Mouse (Mus musculus) left cerebral cortex, adult 2 months (tissue): ENCODE data around the gene Emid1. TPM values are rescaled to one million over a fixed set of nuclear protein-coding genes. Genes with fewer than 3 reads are reported as not detected.

Experiments
- DNase-seq, 2 experiments: peaks; one replicate each; pipeline ENCODE4 v3.0.0; 2021 to 2022; ENCODE audit warnings: low spot score in 2 of 2, mixed read lengths in 1 of 2; ENCODE audit errors: extremely low spot score in 1 of 2
- H3K27ac ChIP-seq: fragments of 200-600 bp; 2 replicates; pipeline ENCODE4 v1.8.1; 2022
- H3K4me3 ChIP-seq: fragments of 200-600 bp; 2 replicates; pipeline ENCODE4 v1.8.1; 2022
- CTCF ChIP-seq: fragments of 200-600 bp; IDR thresholded peaks from 2 replicates; pipeline ENCODE4 v1.8.1; 2022; ENCODE audit warnings: antibody characterized with exemption, mild to moderate bottlenecking, moderate library complexity
- intact Hi-C: fragments of 180-260 bp; cut with DNase I; formaldehyde crosslinking; loops from one replicate; pipeline ENCODE4 v1.15.1; 2025
- total RNA-seq, 2 experiments: library from RNA; stranded (reverse); gene quantifications; 2 replicates each; pipeline ENCODE4 v1.2.3; 2021

Emid1 gene
- total RNA-seq, 2 experiments from 2014 or later, result 6.2 to 8.1 TPM

GRCm38 (mm10) chr11:5182870-5183269 is 30.8 kb upstream of the Emid1 start:
- intact Hi-C loops, result loop anchor here (2.0 to 5.0 kb wide), 3 partner anchors 66 to 292 kb away; no protein-coding TSS in a partner anchor

DNA sequence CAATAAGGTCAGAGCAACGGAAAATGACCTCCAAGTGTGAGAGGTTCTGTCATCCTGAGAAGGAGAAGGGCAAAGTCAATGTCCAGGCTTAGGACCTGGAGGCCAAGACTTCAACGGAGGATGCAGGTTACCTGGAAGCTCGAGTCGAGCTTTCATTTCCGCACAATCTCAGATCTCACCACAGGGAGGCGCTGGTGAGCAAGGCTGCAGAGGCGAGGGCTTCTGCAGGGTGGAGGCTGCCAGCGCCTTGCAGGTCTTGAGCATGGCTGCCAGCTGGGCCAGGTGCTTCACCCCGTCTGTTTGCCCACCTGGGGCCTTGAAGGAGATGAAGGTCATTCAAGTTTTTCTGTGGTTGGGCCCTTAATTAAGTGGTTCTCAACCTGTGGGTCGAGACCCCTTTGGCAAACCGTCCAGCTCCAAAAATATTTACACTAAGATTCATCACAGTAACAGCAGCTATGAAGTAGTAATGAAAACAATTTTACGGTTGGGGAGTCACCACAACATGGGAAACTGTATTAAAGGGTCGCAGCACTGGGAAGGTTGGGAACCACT is 29.9 kb upstream of the Emid1 start:
- intact Hi-C loops, result loop anchor here (2.0 to 5.0 kb wide), 3 partner anchors 65 to 293 kb away; no protein-coding TSS in a partner anchor
- no peak overlapping the region for H3K4me3 ChIP-seq
- no peak overlapping the region for H3K27ac ChIP-seq
- peak; percentile 60 to 87 for DNase-seq
- TF ChIP-seq CTCF, result peak; percentile 98

More at GRCm38 (mm10) chr11:5182870-5183269, 30.8 kb upstream of the Emid1 start:
- DNase-seq, result no peak
- Histone ChIP-seq H3K4me3 (no peak overlapping the region), H3K27ac (no peak overlapping the region)
- TF ChIP-seq CTCF, result no peak

DNA sequence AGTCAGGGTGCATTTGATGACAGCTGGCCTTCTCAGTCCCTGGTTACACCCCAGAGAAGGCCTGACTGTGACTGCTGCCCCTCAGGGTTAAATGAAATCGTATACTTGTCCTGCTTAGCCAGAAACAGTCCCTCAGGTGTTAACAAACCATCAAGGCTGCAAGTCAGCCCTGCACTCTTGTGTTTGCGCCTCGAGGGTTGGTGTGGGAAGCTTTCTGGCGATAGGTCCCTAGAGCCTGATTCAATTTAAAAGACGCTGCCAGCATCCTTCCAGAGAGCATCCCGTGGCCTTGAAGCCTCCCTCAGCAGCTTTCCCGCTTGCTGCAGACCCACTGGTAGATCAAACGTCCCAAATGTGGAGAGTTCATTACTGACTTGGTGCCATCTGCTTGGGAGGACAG is 27.3 kb upstream of the Emid1 start:
- intact Hi-C loops, result no loop called here
- no peak for DNase-seq

GRCm38 (mm10) chr11:5177171-5177570 is 25.1 kb upstream of the Emid1 start:
- no peak for TF ChIP-seq CTCF
- Histone ChIP-seq H3K4me3 (no peak overlapping the region), H3K27ac (no peak overlapping the region)
- intact Hi-C loops, result no loop called here
- DNase-seq, result no peak

More for the DNA sequence above, 27.3 kb upstream of the Emid1 start:
- Histone ChIP-seq H3K27ac (no peak overlapping the region), H3K4me3 (no peak overlapping the region)
- TF ChIP-seq CTCF, result no peak

DNA sequence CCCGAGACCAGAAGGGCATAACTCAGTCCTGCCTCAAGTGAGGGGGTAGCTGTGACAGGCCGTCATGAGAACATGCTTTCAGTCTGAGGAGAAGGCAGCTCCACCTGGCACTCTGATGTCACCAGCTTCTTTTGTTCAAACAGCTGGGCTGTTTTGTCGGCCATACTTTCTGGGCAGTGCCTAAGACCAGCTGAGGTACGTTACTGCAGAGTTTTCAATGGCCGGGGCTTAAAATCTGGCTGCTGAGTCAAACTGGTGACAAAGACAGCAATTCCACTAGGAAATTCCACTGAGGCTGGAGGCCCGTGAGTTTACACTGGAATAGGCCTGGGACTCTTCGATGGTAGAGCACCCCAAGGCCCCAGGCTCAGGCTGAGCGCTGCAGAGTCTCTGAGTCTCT is 24.6 kb upstream of the Emid1 start:
- no peak overlapping the region for H3K27ac ChIP-seq
- intact Hi-C loops, result no loop called here
- no peak for TF ChIP-seq CTCF
- no peak overlapping the region for H3K4me3 ChIP-seq
- DNase-seq, result no peak

DNA sequence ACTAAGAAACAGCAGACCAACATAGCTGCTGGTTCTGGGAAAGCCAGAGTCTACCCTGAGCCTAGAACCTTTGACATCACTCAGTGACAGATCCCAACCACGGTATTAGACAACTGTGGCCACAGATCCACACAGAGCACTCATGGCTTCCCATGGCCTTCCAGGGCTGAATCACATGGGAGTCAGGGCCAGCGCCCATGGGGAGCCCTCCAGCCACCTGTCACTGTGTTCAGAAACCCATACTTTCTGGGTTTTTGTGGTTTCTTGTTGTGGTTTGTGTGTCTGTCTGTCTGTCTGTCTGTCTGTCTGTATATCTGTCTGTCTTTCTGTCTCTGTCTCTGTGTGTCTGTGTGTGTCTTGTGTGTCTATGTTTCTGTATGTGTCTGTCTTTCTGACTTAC is 23.8 kb upstream of the Emid1 start:
- H3K27ac ChIP-seq, result no peak overlapping the region
- no peak for DNase-seq
- no peak overlapping the region for H3K4me3 ChIP-seq
- intact Hi-C loops, result no loop called here
- no peak for TF ChIP-seq CTCF

GRCm38 (mm10) chr11:5175141-5175540 is 23.1 kb upstream of the Emid1 start:
- intact Hi-C loops, result no loop called here
- TF ChIP-seq CTCF, result no peak
- H3K4me3 ChIP-seq, result no peak overlapping the region

GRCm38 (mm10) chr11:5172861-5173260 is 20.8 kb upstream of the Emid1 start:
- Histone ChIP-seq H3K27ac (no peak overlapping the region), H3K4me3 (no peak overlapping the region)
- intact Hi-C loops, result no loop called here
- DNase-seq, result no peak
- TF ChIP-seq CTCF, result no peak

More at GRCm38 (mm10) chr11:5175141-5175540, 23.1 kb upstream of the Emid1 start:
- no peak for DNase-seq
- no peak overlapping the region for H3K27ac ChIP-seq

GRCm38 (mm10) chr11:5167311-5167710 is 15.3 kb upstream of the Emid1 start:
- no peak for TF ChIP-seq CTCF
- intact Hi-C loops, result no loop called here
- peak; percentile 26 to 42 for DNase-seq
- H3K27ac ChIP-seq, result no peak overlapping the region
- H3K4me3 ChIP-seq, result no peak overlapping the region

DNA sequence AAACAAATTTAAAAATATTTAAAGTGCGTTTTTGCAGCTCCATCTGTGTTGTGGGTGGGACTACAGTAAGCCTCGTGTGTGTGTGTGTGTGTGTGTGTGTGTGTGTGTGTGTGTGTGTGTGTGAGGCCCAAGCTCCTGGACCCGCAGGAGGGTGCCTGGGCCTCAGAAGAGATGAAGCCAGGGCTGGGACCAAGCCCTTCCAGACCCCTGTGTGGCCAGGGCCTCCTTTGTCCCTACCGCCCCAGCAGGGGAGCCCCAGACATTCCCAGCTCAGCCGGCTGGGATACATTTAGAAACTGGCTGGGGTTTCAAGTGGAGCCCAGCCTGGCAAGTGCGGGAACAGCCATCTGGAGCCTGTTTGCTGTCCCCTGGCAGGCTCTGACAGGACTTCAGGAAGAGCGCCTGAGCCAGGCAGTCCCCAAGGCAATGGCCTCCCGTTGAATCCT is 13.4 kb upstream of the Emid1 start:
- DNase-seq, result peak; percentile 61 to 73
- TF ChIP-seq CTCF, result no peak; the same call in 1 of the 2 replicates
- peak overlapping the region; percentile 48 for H3K27ac ChIP-seq
- intact Hi-C loops, result loop anchor here (1.0 kb wide), 1 partner anchor 79 kb away; no protein-coding TSS in a partner anchor
- no peak overlapping the region for H3K4me3 ChIP-seq

- no peak overlapping the region for H3K27ac ChIP-seq
- intact Hi-C loops, result no loop called here
- no peak for DNase-seq
- H3K4me3 ChIP-seq, result no peak overlapping the region
- TF ChIP-seq CTCF, result no peak
Observed at GRCm38 (mm10) chr11:5164310-5164709, 12.3 kb upstream of the Emid1 start.

DNA sequence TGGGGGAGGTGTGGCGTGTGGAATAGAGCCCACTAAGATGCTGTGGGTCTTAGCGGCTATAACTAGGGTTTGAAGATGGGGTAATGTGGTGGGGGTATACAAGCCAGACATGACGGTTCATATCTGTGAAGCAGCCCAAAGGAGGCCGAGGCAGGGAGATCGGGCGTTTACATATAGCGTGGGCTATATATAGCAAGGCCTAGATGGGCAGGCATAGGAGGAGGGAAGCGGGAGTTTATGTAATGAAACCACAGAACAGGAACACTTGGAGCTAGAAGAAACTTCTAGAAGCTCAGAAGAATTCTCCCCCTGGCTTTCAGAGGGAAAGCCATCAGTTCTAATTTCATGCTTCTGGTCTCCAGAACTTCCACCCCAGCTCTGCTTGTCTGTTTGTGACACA is 11.4 kb upstream of the Emid1 start:
- Histone ChIP-seq H3K27ac (no peak overlapping the region), H3K4me3 (no peak overlapping the region)
- DNase-seq, result no peak
- no peak for TF ChIP-seq CTCF
- intact Hi-C loops, result no loop called here

DNA sequence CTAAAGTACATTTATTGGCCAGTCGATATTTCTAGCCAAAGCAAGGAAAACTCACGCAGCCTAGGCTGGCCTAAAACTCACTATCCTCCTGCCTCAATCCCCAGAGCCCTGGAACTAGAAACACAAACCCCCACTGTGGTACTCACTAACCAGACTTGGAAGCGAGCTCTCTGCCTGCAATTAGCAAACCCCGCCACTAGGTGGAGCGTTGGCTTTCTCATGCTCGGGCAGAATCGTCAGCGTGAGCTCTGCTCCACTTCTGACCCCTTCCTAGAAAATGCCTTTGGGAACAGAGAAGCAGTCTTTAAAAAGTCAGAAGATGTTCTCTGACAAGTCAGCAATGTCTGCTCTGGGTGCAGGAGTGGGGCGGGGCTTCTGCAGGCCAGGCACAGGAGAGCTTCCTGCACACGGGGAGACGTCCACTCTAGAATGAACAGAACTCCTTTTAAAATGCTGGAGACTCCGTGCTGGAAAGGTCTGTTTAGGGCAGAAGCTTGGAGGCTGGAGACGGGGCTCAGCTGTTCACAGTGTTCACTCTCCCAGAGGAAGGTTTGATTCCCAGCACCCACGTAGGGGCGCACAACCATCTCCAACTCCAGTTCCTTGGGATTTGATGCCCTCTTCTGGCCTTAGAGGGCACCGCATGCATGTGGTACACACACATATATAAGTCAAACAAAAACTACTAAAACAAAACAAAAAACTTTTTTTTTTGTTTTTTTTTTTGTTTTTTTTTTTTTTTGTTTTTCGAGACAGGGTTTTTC is 8.8 kb upstream of the Emid1 start:
- H3K27ac ChIP-seq, result no peak overlapping the region
- no peak overlapping the region for H3K4me3 ChIP-seq
- peak in 1 of 2 experiments; percentile 52 for DNase-seq
- intact Hi-C loops, result no loop called here
- peak; percentile 66 for TF ChIP-seq CTCF
